Mouse (Mus musculus) cerebellum, adult 11 months (tissue): ENCODE measurements around the gene Grik1.

Experiments used
- DNase-seq: peaks from one replicate; pipeline ENCODE4 v3.0.0; 2022

Grik1 gene

DNA sequence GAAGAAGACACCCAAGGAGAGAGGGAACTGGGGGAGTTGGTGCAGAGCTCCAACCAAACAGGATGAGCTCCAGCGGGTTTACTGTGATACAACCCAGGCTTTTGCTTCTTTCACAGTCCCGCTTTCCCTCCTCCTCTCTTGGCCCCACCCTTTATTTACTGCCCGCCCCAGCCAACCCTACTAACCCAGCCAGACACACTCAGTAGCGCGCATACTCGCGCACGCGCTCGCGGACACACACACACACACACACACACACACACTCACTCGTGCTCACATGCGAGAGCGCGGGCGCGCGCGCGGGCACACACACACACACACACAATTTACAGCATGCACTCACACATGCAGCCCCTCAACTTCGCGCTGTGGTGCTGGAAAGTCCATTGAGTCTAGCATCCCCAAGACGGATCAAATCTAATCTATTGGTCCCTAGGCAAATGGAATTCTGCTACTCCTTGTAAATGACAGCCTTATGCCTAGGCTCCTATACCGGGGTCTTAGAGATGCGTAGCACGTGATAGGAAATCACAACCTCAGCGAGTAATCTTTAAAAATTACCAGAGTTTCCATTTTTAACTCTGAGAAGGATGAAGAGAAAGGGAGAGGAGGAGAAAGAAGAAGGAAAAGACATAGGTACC, at the start of gene Grik1:
Grik1 (minus strand) TSS at position 134 of the 641 bp plus-strand sequence.
- no peak for DNase-seq

DNA sequence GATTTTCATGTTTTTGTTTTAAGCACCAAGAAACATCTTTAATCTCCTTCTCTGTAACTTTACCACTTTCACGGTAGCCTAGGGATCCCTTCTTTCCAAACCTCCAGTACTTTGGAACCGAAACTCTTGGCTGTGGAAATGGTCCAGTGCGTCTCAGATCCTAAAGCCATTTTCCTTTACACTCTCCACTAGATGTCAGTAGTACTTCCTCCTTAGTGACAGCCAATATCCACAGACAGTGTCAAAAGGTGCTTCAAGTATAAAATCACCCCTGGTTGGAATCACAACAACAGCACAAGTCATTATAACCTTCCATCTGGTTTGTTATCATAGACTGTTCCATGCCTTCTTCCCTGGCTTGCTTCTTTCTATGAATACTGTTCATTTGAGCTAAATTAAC, 4.1 kb upstream of the Grik1 start:
- DNase-seq = no peak

DNA sequence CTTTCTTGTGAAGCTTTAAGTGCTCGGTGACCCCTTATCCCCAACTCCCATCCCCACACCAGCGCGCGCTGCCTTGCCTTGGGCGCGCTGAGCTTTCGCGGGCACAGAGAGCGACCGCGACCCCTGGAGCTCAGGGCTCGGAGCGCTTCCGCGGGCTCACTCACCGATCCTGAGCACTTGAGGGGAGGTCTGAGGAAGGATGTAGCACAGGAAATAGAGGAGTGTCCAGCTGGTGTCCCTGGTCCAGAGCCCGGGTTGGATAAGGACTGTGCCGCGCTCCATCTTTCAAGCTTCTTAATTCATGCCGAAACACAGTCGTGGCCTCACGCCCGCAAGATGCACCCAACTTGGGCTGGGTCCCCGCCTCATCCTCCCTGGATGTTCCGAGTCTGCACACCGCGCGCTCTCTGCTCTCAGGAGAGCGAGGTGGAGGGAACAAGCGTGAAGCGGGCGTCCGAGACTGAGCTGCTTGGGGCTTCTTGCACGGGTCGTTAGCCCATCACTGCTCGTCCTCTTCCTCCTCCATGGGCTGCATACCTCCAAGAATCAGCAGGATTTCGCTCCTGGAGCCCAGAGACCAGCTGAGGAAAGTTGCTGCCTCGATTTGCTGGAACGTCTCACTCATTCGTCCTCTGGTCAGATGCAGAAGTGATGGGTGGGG, 514 bp downstream of the Grik1 start:
- DNase-seq = no peak

DNA sequence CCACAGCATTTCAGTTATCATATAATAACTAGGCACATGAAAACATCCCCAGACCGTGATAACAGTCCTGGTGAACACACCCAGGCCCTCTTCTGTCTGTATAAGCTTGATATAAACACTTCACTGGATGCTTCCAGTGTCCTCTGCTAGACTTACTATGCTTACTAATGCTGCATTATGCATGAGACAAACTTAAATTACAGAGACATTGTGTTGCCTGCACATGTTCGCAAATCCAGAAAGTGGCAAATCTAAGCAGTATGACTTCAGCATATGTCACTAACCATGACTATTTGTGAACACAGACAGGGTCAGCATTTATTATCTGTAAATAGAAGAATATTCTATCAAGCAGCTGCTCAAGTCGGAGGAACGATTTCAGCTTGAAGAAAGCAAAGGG, 31.7 kb downstream of the Grik1 start:
- DNase-seq = no peak

GRCm38 (mm10) chr16:88257072-88257471, 33.0 kb downstream of the Grik1 start:
- DNase-seq = no peak

DNA sequence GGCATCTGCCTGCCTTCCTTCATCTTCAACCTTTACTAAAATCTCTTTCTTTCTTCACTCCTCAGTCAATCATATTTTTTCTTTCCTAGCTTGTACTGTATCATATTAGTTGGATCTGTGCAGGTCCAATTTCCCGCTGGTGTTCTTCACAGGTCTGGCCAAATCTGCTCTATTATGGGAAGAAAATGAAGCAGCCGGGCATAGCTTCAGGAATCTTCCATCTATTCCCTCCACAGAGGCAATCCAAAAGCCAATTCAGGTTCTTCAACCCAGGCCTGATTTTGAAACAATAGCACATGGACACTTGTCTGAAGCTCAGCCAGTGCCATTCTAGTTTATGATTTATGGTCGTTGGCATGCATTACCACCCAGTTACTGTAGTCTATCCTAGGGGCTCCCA, 34.0 kb downstream of the Grik1 start:
- no peak for DNase-seq

DNA sequence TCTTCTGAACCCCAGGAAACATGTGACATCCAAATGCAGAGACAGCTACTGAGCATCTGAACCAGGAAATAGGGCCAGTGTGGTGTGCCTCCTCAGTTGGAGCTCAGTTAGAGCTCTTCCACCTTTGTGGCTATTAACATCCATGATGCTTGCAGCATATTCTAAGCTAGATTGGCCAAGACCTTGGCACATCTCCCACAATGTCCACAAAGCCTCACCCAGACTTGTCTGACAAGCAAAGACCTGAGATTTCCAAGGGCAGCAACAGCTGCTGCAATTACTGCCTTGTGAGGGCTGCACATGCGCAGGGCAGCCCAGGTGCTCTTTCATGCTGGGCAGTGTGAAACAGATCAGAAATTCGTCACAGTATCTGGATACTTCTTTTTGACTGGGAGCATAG, 37.4 kb downstream of the Grik1 start:
- no peak for DNase-seq

DNA sequence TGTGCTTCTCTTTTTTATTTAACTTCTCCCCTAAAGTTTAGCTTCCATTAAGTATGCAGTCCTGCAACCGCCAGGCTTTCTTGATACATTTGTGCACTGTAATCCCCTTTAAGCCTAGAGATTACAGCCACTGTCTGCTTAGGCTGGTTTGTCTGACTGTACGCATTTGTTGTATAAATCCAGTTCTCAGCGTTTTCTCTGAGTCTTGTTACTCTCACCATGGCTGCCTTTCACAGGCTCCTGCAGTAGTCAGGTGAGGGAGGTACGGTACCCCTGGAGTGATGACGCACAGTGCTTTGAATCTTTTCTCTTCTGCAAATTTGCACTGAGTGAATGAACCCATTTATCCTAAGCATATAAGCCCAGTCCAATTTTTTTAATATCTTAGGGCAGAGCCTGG, 39.0 kb downstream of the Grik1 start:
- no peak for DNase-seq

DNA sequence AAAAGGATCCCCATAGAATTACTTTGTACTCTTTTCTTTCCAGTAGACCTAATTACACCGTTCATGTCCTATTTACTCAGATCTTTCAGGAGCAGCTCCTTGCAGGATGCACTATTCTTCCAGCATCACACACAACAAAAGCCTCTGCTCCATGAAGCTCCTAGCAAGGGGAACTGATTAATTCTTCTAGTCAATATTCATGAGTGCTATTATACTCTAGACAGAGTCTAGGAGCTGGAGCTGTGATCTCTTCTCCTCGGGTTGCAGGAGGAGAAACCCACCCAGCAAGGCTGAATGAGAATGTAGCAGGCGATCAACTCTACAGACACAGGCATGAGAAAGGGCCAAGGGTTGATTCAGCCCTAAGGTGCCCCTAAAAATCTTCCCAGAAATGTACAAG, 40.2 kb downstream of the Grik1 start:
- DNase-seq = no peak

- DNase-seq = no peak
These were observed 42.5 kb downstream of the Grik1 start for GRCm38 (mm10) chr16:88247586-88247985.

DNA sequence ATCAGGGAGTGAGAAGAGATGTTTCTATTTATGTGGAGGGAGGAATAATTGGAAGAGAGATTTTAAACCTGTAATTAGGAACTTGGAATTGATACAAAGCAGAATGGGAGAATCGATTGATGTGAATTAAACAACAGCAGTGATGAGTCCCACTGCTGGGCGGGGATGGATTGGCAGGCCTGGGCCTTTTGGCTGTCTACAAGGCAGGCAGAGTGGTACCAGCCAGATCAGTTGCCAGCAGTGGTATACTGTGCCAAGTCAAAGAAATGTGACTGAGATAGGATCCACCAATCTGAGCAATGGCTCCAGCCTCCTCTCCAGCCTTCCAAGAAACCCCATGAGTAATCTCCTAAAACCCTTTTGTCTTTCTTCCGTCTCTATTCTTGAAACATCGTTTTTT, 45.4 kb downstream of the Grik1 start:
- no peak for DNase-seq

GRCm38 (mm10) chr16:88225616-88226015, 64.4 kb downstream of the Grik1 start:
- no peak for DNase-seq

DNA sequence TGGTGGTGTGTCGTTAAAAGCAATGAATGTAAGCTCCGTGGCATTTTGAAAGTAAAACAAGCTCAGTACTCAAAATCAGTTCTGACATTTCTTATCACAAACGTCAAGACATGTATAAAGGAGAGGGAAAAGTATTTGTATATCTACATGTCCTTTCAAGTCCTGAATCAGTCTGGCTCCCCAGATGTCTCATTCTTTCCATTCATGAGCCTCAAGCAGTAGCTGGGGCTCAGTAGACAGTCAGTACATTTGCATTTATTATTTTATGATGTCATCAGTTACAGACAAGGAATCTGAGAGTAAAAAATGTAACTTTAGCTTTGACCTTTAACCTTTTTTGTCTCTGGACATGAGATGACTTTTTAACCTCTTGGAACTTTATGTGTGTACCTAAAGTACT, 68.1 kb downstream of the Grik1 start:
- no peak for DNase-seq

- DNase-seq = no peak
These were observed 77.5 kb downstream of the Grik1 start for GRCm38 (mm10) chr16:88212531-88212930.

DNA sequence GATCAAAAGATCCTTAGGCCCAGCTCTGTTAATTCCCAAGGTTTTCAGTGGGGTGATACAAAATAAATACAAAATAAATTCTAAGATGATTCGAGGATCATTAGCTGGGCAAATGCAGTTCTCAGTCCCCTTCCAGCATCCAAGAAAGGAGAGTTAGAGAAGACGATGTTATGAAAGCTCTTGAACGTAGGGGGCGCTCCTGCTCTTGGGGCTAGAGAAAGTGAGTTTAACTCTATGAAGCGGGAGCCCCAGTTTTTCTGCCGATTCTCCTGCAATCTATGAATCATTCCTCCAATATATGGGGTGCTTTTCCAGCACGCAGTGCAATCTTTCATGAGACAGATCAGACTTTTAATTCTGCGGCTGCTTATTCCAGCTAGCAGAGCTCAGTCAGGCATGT, 78.2 kb downstream of the Grik1 start:
- no peak for DNase-seq

GRCm38 (mm10) chr16:88204400-88204799, 85.7 kb downstream of the Grik1 start:
- peak; percentile 21 for DNase-seq

GRCm38 (mm10) chr16:88203985-88204384, 86.1 kb downstream of the Grik1 start:
- no peak for DNase-seq

DNA sequence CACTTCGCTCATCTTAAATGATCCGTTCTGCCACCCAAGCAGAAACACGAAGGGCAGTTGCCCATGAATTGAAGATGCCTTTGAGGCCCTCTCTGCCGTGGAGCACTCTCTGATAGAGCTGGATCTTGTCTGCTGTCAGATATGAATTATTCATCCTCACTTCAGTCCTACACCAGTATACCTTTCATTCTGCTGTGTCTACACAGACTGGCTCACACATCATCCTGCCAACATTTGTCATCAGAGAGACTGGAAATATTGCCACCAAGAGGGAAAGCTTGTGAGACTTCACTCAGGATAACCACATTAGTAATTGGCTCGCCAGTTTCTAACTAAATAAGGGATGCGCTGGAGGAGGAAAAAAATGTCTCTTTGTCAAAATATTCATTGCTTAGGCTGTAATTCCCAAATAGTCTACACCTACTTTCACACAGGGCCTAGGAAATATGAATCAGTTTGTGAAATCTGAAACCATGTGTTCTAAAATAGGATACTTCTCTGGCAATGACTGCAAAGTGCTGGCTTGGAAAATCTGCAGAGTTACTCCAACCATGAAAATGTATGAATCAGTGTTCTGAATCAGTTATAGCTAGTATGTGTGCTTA, 102.5 kb downstream of the Grik1 start:
- DNase-seq = no peak

DNA sequence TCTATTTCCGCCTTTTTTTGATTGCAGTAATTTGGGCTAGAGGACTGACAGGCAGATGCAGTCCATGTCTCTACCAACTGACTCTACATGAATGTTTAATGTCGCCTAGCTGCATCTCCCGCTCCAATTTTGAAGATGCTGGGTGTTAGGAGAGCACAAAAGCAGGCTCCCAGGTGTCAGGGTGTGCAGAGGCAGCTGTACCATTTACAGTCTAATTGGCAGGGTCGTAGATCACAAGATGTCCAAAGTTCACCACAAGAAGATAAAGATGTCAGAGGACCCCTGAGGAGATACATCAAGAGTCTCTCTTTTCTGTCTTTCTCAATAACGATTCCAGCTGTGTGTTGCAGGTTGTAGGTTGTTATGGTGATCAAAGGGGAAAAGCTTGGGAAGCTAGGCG, 111.3 kb downstream of the Grik1 start:
- DNase-seq = no peak

DNA sequence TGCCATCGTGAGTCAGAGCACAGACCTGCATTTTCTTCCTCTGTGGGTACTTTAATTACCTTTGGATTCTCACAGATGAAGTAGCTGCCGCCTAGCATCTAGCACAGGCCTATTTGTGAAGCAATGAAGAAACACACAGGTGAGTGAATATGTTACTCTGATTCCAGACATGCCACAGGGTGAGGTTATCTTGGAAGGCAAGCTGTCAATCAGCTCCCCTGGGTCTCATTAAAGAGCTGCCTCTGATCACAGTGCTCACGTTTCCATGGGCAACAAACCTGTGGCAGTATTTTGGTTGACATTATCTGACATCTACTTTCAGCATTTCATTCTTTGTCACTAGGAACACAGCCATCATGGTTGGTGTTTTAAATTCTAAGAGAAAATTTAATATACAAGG, 112.7 kb downstream of the Grik1 start:
- no peak for DNase-seq

- no peak for DNase-seq
These were observed 115.9 kb downstream of the Grik1 start for GRCm38 (mm10) chr16:88174083-88174721.

DNA sequence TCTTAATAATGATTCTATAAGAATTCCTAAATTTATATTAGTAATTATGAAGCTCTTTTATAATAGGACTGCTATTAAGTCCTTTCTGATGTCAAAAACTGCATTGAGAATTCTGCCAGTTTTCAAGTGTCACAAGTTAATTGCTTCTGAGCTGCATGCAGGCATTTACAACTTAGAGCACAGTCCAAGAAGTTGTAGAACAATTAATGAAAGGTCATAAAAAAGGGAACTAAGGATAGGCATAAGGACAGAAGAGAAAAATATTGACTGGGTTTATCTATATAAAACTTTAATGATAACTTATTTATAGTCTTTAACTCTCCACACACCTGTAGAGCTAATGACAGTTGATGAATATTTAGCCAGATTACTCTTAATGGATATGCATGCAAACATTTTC, 123.5 kb downstream of the Grik1 start:
- DNase-seq = no peak

DNA sequence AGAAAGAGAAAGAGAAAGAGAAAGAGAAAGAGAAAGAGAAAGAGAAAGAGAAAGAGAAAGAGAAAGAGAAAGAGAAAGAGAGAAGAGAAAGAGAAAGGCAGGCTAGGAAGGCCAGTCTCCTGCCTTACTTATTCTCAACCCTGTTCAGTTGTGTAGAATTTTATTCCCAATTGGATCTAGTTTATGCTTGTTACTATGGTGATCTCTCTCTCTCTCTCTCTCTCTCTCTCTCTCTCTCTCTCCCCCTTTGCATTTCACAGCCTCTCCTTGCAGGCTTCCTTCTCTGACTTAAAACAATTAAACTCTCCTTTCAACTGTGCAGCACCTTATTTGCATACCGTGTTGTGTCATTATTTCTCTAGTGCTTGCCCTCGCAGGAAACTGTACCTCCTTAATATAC, 147.5 kb downstream of the Grik1 start:
- DNase-seq = no peak

DNA sequence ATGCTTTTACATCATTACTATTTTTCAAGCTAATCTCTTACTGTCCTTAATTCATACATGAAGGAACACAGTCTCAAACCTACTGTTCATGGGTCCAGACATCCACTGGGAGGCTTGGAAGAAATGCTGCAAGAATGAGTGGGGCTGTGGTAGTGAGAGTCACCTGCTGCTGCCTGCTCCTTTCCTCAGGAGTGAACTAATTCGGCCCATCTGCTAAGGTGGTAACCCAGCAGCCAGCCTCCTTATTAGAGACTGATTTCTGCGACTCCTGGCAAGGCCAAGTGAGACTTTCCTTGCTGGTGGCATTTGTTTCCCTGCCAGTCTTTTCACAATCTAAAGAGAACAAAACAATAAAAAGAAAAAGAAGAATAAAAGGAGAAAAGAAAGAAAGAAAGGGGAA, 147.9 kb downstream of the Grik1 start:
- DNase-seq = no peak
